Mouse (Mus musculus) heart, embryonic 14.5 days (tissue): Measurements from ENCODE around the gene Hsd11b2. TPM values are rescaled to one million over a fixed set of nuclear protein-coding genes. Genes with fewer than 3 reads are reported as not detected.
A peak's percentile ranks its signal among the peaks of the same experiment; 100 is the strongest.

ENCODE experiments used
- ATAC-seq: fragments of 200-750 bp; cut with Nextera tagmentation; 2 replicates; pipeline ENCODE4 v1.8.0; 2017; ENCODE audit warnings: low read depth, moderate TSS enrichment; ENCODE audit not compliant: insufficient number of reproducible peaks, insufficient read depth, low FRiP score
- H3K27ac ChIP-seq, 2 experiments: fragments of 200-500 bp in 1 of 2; fragments of 300-500 bp in 1 of 2; sonication (generic) in 1 of 2; replicated peaks in 1 of 2; 2 replicates each; pipeline ENCODE4 v1.5.1; 2012 to 2014; ENCODE audit warnings: low read depth in 2 of 2, low read length in 2 of 2, control low read depth in 1 of 2, mild to moderate bottlenecking in 1 of 2, mixed read lengths in 1 of 2; ENCODE audit not compliant: control insufficient read depth in 1 of 2, insufficient read depth in 1 of 2
- H3K27me3 ChIP-seq: fragments of 300-500 bp; sonication (generic); 2 replicates; pipeline ENCODE4 v1.6.1; 2014; ENCODE audit warnings: mild to moderate bottlenecking, low read length, control low read depth; ENCODE audit not compliant: control insufficient read depth, insufficient read depth
- H3K36me3 ChIP-seq: fragments of 300-500 bp; sonication (generic); 2 replicates; pipeline ENCODE4 v1.6.1; 2014; ENCODE audit warnings: mild to moderate bottlenecking, control low read depth, low read length, mixed read lengths; ENCODE audit not compliant: control insufficient read depth, insufficient read depth
- H3K4me1 ChIP-seq, 2 experiments: fragments of 200-500 bp in 1 of 2; fragments of 300-500 bp in 1 of 2; sonication (generic) in 1 of 2; 2 replicates each; pipeline ENCODE4 v1.6.1; 2012 to 2014; ENCODE audit warnings: low read length in 2 of 2, control low read depth in 1 of 2, mixed read lengths in 1 of 2; ENCODE audit not compliant: control insufficient read depth in 2 of 2, insufficient read depth in 2 of 2
- H3K4me2 ChIP-seq: fragments of 300-500 bp; sonication (generic); 2 replicates; pipeline ENCODE4 v1.6.1; 2014; ENCODE audit warnings: mild to moderate bottlenecking, low read length
- H3K4me3 ChIP-seq, 2 experiments: fragments of 200-500 bp in 1 of 2; fragments of 300-500 bp in 1 of 2; sonication (generic) in 1 of 2; 2 replicates each; pipeline ENCODE4 v1.5.1; 2012 to 2014; ENCODE audit warnings: low read length in 2 of 2, mild to moderate bottlenecking in 2 of 2, control low read depth in 1 of 2, low read depth in 1 of 2, moderate library complexity in 1 of 2; ENCODE audit not compliant: control insufficient read depth in 1 of 2, insufficient read depth in 1 of 2
- H3K9ac ChIP-seq: fragments of 300-500 bp; sonication (generic); 2 replicates; pipeline ENCODE4 v1.6.1; 2014; ENCODE audit warnings: mild to moderate bottlenecking, low read length
- H3K9me3 ChIP-seq: fragments of 300-500 bp; sonication (generic); 2 replicates; pipeline ENCODE4 v1.6.1; 2016; ENCODE audit warnings: low read length, control low read depth; ENCODE audit not compliant: control insufficient read depth
- WGBS: fragments of 180-500 bp; shearing (Covaris S2); extraction: QIAGEN DNeasy Blood & Tissue Kit; methylation state at CpG from one replicate; pipeline ENCODE4 v1.1.7; 2014; 5-methylcytosine and 5-hydroxymethylcytosine counted together
- polyA plus RNA-seq: library from polyadenylated mRNA; unstranded; fragments of >200 nt; fragmentation: Nextera tagmentation; extraction: Ambion mirVana; gene quantifications from 2 replicates; pipeline ENCODE4 v1.2.1, GENCODE M21; 2014

Hsd11b2 gene
- polyA plus RNA-seq, 1 experiment from 2014 or later: 0.59 TPM

DNA sequence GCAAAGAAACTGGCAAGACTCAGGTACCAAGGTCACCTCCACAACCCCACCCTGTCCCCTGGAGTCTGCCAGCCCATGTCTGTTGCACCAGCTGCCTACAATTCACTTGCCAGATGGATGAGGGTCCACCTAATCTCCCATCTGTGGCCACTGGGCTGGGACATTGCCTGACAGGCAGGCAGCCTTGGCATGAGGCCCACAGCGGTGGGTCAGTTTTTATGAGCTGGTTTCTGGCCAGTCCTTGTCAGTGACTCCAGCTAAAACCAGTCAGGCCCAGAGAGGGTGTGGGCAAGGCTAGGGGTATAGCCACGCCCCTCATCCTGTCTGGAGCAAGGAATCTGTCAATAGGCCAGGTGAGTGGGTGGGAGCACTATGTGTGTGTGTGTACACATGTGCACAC, 8.6 kb downstream of the Hsd11b2 start:
- WGBS: 70% methylated on average over 2 of the region's 2 CpGs
- H3K36me3 ChIP-seq: peaks cover 67% of the 10 kb centered on the region
- no peak for ATAC-seq

DNA sequence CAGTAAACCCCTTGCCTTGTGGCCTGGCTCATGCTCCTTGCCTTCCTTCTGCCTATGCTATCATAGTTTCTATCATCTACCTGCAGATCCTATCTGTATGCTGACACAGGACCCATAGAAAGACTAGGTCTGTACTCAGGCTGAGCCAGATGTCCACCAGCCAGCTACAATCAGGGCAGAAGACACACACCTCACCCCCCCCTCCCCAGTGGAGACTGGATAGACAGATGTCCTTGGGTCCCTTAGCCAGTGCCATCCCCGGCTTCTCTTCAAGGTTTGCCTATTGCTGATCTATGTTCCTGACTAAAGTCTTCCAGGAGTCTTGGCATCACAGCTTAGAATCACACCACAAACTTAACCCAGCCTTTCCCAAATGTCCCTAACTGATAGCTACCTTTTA, 9.7 kb downstream of the Hsd11b2 start:
- no peak overlapping the region for H3K27ac ChIP-seq
- peaks cover 60% of the 10 kb centered on the region for H3K36me3 ChIP-seq
- no peak overlapping the region for H3K4me3 ChIP-seq
- H3K9me3 ChIP-seq: no peaks in the 10 kb centered on the region
- H3K4me1 ChIP-seq: peaks cover 0 to 3% of the 10 kb centered on the region in 2 experiments; a peak in 3 of 4 replicates
- ATAC-seq: no peak
- no peak overlapping the region for H3K9ac ChIP-seq
- H3K27me3 ChIP-seq: no peaks in the 10 kb centered on the region
- no peak overlapping the region for H3K4me2 ChIP-seq
- 76% methylated on average over 1 of the region's 1 CpGs for WGBS

More for the DNA sequence above, 8.6 kb downstream of the Hsd11b2 start:
- Histone ChIP-seq H3K9ac (no peak overlapping the region), H3K27me3 (no peaks in the 10 kb centered on the region), H3K9me3 (no peaks in the 10 kb centered on the region), H3K4me3 (no peak overlapping the region), H3K4me2 (no peak overlapping the region), H3K27ac (no peak overlapping the region), H3K4me1 (no peaks in the 10 kb centered on the region; a peak in 1 of 4 replicates)

DNA sequence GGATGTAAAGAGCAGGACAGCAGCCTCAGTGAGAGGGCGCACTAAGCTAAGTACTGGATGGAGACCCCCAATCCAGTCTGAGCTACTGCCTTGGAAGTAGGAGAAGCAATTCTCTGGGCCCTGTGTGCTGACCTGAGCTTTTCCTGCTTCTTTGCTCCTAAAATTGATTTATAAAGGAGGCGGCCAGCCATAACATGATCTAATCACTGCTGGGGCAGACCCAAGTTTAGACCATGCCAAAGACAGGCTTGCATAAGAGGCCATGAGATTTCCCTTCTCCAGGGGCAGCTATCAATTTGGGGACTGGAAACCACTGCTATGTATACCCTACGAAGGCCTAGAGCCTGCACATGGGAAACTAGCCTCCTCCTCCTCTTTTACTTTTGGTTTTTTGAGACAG, 10.7 kb downstream of the Hsd11b2 start:
- ATAC-seq: no peak
- 91% methylated on average over 3 of the region's 3 CpGs for WGBS

DNA sequence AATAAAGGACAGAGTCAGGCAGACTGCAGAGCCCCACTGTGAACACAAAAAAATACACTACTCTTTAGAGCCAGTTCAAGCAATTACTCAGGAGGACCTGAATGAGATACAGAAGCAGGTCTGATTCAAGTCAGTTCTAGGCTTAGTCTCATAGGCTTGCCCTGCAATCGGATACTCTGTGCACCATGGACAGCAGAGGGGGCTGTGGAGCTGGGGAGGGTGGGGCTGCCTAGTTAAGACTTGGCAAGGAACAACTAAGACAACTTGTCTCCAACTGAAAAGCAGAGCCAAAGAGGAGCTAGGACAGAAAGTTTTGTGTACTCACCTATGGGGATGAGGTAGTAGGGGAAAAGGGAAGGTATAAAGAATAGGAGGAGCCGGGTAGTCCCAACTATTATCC, 13.2 kb downstream of the Hsd11b2 start:
- Histone ChIP-seq H3K9ac (no peak overlapping the region), H3K36me3 (peaks cover 49% of the 10 kb centered on the region), H3K4me2 (no peak overlapping the region), H3K9me3 (no peaks in the 10 kb centered on the region), H3K27ac (no peak overlapping the region), H3K4me1 (peaks cover 4 to 15% of the 10 kb centered on the region in 2 experiments; a peak in 3 of 4 replicates), H3K27me3 (no peaks in the 10 kb centered on the region), H3K4me3 (no peak overlapping the region)
- ATAC-seq: no peak
- 75% methylated on average over 2 of the region's 2 CpGs for WGBS

More for the DNA sequence above, 10.7 kb downstream of the Hsd11b2 start:
- Histone ChIP-seq H3K27me3 (no peaks in the 10 kb centered on the region), H3K4me3 (no peak overlapping the region), H3K9ac (no peak overlapping the region), H3K36me3 (peaks cover 53% of the 10 kb centered on the region), H3K4me1 (peaks cover 4 to 11% of the 10 kb centered on the region in 2 experiments; a peak in 3 of 4 replicates), H3K9me3 (no peaks in the 10 kb centered on the region), H3K27ac (no peak overlapping the region), H3K4me2 (no peak overlapping the region)

DNA sequence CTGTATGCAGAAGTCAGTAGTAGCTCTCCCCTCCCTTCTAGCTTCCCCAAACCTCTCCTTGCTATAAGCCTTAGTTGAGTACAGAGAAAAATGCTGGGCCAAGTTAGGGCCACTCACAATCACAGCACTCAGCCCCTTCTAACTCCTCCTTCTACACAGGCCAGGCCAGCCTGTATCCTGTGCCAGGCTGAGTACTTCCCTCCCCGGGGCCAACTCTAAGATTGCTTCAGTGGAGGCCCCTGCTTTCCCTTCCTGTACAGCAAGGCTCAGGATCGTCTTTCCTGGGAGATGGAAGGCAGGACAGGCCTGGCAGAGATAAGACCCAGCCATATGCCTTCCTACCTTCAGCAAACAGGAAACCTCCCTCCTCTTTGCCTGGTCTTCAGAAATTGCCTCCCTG, 14.9 kb downstream of the Hsd11b2 start:
- 2% methylated on average over 2 of the region's 2 CpGs for WGBS
- no peaks in the 10 kb centered on the region for H3K9me3 ChIP-seq
- peaks cover 4 to 15% of the 10 kb centered on the region in 2 experiments; a peak in 3 of 4 replicates for H3K4me1 ChIP-seq
- ATAC-seq: 0 out of 2 replicates have a peak, but pooled peaks have one; percentile 41
- H3K36me3 ChIP-seq: peaks cover 56% of the 10 kb centered on the region
- no peak overlapping the region for H3K4me2 ChIP-seq
- no peaks in the 10 kb centered on the region for H3K27me3 ChIP-seq
- peak overlapping the region; percentile 35 to 56 for H3K27ac ChIP-seq
- H3K4me3 ChIP-seq: no peak overlapping the region
- no peak overlapping the region for H3K9ac ChIP-seq

DNA sequence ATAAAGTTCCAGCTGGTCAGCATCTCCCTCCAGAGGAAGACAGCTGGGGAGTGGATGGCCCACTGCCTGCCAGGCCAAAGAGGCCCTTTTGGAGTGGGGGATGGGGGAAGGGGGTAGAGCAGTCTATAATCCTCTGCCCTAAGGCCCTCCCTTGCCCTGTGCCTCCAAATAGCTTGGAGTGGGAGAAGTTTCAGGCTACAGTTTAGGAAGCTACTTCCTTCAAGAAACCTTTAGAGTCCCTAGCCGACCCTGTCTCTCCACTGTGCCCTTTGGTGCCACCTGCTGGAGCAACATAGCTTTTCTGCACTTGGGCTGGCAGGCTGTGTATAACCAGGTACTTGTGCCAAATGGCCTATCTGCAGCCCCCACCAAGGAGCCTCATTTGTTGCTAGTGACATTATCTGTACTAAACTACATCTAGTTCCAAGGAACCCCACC, 15.4 kb downstream of the Hsd11b2 start:
- H3K9me3 ChIP-seq: no peaks in the 10 kb centered on the region
- H3K9ac ChIP-seq: no peak overlapping the region
- no peak overlapping the region for H3K4me3 ChIP-seq
- peaks cover 4 to 15% of the 10 kb centered on the region in 2 experiments; a peak in 3 of 4 replicates for H3K4me1 ChIP-seq
- H3K27ac ChIP-seq: peak overlapping the region; percentile 35 to 56; a peak in 3 of 4 replicates
- peaks cover 56% of the 10 kb centered on the region for H3K36me3 ChIP-seq
- no peaks in the 10 kb centered on the region for H3K27me3 ChIP-seq
- 0% methylated on average over 1 of the region's 1 CpGs for WGBS
- H3K4me2 ChIP-seq: no peak overlapping the region
- ATAC-seq: no peak

DNA sequence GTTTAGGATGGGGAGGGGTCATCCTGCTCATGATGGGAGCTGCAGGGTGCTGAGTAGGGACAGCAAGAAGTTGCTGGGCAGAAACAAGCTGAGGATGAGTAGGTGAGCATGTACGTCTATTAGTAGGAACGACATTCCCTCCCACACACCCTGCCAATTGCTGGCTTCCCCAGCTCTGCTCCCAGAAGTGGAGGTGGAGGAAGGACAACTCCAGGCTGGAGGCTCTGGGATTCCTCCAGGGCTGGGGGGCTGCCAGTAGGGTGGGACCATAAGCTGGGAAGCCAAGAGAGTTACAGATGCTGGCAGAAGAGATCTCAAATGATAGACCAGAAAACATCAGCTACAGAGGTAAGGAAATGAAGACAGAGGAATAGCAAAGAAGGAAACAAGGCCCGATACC, 18.0 kb downstream of the Hsd11b2 start:
- no peaks in the 10 kb centered on the region for H3K9me3 ChIP-seq
- 78% methylated on average over 3 of the region's 3 CpGs for WGBS
- peaks cover 46% of the 10 kb centered on the region for H3K36me3 ChIP-seq
- no peak overlapping the region for H3K9ac ChIP-seq
- H3K4me2 ChIP-seq: no peak overlapping the region
- H3K27me3 ChIP-seq: no peaks in the 10 kb centered on the region
- no peak overlapping the region for H3K27ac ChIP-seq
- ATAC-seq: no peak
- H3K4me1 ChIP-seq: peaks cover 4 to 15% of the 10 kb centered on the region in 2 experiments; a peak in 3 of 4 replicates
- H3K4me3 ChIP-seq: no peak overlapping the region
